Mouse (Mus musculus) lung, postnatal 0 days (tissue): Measurements from ENCODE around the gene Gm20388.

Experiments used
- CTCF ChIP-seq: IDR thresholded peaks from 2 replicates; pipeline ENCODE4 v1.5.1; 2016; ENCODE audit warnings: antibody characterized with exemption, mild to moderate bottlenecking
- EP300 ChIP-seq: IDR thresholded peaks from 2 replicates; pipeline ENCODE4 v1.6.1; 2016; ENCODE audit warnings: antibody characterized with exemption, mild to moderate bottlenecking, control low read depth

DNA sequence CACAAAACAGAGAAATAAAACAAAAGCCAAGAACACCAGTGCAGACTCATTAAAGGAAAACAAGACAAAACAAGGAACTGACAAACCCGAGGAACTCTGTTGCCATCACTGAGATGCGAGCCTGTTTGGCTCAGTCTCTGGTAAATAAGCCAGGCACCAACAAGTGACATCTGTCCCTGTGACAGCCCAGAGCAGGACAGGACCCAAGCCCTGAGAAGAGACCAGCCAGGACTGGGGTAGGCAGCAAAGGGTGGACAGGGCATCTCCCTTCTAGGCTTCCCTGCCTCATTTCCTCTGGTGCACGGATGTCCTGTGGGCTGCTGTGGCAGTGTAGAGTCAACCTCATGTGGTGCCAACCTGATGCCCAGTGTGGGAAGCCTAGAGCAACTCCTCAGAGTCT lies 2752.5 kb downstream of the Gm20388 start:
- no peak for TF ChIP-seq CTCF
- TF ChIP-seq EP300 = no peak
